Mouse (Mus musculus) Muller cell, postnatal 12 days (primary cell): ENCODE measurements around the gene Sgk1.

Source experiments
- DNase-seq: peaks from one replicate; pipeline ENCODE4 v3.0.0-alpha.2; 2015; ENCODE audit errors: inconsistent ontology term

Gene Sgk1

GRCm38 (mm10) chr10:21916301-21917071 is 34.5 kb downstream of the Sgk1 start:
- DNase-seq = no peak

DNA sequence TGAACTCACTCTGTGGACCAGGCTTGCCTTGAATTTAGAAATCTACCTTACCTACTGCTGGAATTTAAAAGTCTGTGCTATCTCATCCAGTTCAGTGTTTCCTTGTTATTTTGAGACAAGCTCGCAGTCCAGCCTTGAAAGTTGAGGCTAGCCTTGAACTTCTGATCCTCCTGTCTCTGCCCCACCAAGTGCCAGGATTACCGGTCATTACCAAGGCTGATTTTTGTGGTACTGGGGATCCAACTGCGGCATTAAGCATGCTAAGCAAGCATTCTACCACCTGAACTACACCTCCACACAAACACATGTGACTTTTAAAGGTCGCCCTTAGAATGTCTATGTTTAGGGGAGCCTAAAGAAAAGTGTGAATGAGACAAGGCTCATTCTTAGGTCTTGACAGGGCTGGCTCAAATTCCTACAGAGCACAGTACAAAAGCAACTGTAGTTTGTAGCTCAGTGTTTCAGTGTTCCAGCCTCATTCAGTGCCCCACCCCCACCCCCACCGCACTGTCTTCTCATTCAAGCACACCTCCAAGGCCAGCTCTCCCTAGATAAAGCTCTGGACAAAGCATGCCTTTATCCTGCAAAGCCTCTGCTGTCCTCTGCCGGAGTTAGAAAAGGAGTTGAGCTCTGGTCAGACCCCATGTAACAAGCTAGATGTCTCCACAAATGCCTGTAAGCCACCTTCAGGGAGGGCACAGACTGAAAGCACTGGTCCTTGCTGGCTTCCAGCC is 36.2 kb downstream of the Sgk1 start:
- no peak for DNase-seq

- no peak for DNase-seq
Observed at GRCm38 (mm10) chr10:21918750-21919145, 36.8 kb downstream of the Sgk1 start.

GRCm38 (mm10) chr10:21920611-21921010 is 38.6 kb downstream of the Sgk1 start:
- no peak for DNase-seq

- DNase-seq = peak; percentile 62
Observed at GRCm38 (mm10) chr10:21922716-21923350, 40.8 kb downstream of the Sgk1 start.

DNA sequence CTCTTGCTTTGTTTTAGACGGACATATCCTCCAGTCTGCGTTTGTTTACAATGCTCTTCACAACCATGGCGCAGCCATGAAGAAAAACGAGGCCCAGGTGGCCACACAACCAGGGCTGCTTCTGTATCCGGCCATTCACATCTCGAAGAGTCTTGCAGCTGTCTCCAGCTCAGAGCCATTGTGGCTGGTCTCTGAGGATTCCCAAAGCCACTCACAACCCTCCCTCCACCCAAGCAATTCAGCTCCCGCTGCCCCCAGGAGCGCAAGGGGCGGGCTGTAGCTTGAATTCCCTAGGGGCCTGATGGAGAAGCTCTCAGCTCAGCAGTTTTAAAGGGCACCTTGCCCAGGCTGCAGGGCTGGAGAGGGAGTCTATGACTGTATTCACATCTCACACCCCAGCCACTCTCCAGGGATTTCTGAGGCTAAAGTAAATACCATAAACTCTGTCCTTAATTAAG is 41.5 kb downstream of the Sgk1 start:
- peak; percentile 28 for DNase-seq

DNA sequence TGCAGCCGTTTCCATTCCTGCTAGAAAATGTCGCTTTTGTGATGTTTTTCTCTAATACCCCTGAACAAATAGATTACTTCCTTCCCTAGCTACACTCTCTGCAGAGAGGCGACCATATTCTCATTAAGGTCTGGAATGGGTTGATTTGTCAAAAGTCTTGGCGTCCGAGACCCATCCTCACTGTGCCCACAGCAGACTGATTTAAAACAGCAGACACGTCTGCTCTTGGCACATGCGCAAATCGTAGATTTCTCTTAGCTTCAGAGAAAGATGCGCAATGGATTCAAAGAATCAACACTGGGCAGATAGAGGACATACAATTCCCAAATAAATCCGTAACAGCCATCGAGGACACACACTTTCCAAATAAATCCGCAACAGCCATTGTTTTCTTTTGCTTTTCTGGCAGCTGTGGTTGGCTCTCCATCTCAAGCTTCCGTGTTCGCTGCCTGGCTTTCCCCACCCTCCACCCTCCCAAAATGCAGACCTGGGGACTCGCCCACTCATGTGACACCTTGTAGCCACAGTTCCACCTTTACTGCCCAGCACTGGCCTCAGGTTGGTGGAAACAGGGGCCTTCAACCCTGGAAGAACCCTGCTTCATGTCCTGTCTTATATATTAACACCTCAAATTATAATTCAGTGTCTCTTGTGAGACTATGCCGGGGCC is 42.2 kb downstream of the Sgk1 start:
- DNase-seq = no peak

GRCm38 (mm10) chr10:21926941-21927340 is 45.0 kb downstream of the Sgk1 start:
- no peak for DNase-seq

GRCm38 (mm10) chr10:21930781-21931380 is 48.9 kb downstream of the Sgk1 start:
- peak; percentile 22 for DNase-seq

DNA sequence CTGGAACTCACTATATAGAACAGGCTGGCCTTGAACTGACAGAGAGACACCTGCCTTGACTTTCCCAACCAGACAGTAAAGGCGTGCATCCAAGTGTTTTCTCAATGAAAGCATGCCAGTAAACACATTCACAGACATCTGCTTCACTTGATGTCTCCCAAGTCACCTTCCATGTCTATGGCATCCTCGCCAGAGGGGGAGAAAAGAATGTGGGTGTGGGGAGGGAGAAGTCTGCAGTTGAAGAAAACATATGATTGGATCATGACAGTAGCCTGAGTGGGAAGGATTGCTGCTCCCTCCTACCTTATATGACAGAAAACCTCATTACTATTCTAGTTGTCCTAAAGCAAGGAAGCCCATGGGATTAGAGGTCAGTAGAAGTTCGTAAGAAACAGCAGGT is 50.8 kb downstream of the Sgk1 start:
- no peak for DNase-seq

DNA sequence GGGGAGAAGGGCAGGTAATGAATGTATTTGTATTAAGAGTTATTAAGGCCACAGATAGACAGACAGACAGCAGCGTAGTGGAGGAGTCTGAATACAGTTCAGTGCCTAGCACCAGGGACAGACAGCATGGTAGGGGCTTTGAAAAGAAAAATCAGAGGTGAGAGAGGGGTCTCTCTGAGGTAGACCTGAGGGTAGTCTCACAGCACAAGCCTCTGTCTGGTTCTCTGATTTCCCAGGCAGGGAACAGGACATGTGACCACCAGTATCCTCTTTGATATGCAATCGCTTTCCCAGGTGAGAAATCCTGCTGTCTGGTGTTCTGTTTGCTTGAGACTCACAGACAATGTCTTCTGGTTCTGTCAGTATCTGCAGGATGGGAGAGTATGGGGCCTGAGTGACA is 52.8 kb downstream of the Sgk1 start:
- DNase-seq = no peak

- DNase-seq = no peak
Observed at GRCm38 (mm10) chr10:21936513-21937221, 54.7 kb downstream of the Sgk1 start.

DNA sequence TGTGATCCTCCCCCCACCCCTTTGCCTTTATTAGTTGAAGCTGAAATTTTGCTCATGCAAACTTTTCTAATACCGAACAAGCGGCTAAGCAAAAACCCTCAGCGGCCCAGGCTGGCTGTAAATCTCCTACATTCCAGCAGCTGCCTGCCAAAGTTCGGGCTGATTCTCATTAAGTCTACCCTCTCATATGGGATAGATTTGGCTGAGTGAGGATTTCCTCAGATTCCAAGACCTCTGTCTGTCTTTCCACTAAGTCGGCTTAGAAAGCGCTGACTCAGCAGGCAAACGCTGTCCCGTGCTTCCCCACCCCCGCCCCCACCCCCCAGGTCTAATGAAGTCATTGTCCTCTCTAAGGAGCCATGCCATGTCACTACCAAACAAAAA is 55.2 kb downstream of the Sgk1 start:
- DNase-seq = peak; percentile 55

GRCm38 (mm10) chr10:21938166-21938565 is 56.2 kb downstream of the Sgk1 start:
- DNase-seq = no peak

GRCm38 (mm10) chr10:21941235-21941634 is 59.3 kb downstream of the Sgk1 start:
- no peak for DNase-seq

- DNase-seq = no peak
Observed at GRCm38 (mm10) chr10:21943145-21943700, 61.2 kb downstream of the Sgk1 start.

- no peak for DNase-seq
Observed at GRCm38 (mm10) chr10:21945195-21945594, 63.2 kb downstream of the Sgk1 start.

- no peak for DNase-seq
Observed at GRCm38 (mm10) chr10:21946751-21947351, 64.9 kb downstream of the Sgk1 start.

- no peak for DNase-seq
Observed at GRCm38 (mm10) chr10:21952520-21952919, 70.5 kb downstream of the Sgk1 start.

GRCm38 (mm10) chr10:21961111-21961510 is 79.1 kb downstream of the Sgk1 start:
- no peak for DNase-seq
